Mouse (Mus musculus) stomach, postnatal 0 days (tissue): ENCODE measurements around the gene Syt13.

ENCODE experiments used
- CTCF ChIP-seq: IDR thresholded peaks from 2 replicates; pipeline ENCODE4 v1.5.1; 2016; ENCODE audit warnings: antibody characterized with exemption, low read depth, mild to moderate bottlenecking, moderate library complexity
- EP300 ChIP-seq: optimal IDR thresholded peaks from 2 replicates; pipeline ENCODE3; 2016; ENCODE audit warnings: antibody characterized with exemption

DNA sequence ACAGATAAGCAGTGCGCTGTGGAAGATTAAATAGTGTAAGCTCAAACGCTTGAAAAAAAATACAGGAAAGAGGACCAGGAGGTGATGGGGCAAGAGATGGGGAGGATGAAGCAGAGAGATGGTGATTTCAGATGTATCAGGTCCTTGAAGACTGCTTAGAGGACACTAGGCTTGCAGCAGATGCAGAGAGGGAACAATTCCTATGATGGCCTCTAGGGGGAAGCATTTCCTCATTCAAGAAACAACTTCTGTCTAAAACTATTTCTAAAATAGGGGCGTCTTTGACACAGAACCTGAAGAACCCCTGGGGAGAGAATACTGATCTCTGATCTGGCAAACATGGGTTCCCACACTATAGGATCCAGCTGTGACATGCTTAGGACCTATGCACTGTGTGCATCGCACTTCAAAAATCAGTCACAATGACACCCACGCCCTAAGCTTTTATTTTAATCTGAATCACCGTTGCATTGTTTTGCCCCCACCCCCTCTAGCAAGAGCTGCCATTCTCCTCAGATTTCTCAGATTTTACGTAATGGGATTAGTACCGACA, 10.5 kb upstream of the Syt13 start:
- peak; percentile 88 for TF ChIP-seq CTCF
- TF ChIP-seq EP300: no peak
